Mouse (Mus musculus): ENCODE measurements around the gene Mcts2.
"Not testable (repeated sequence)": the region's sequence is repeated elsewhere in the genome, so short reads cannot be mapped to it uniquely, and the experiment has no call there.

The Mcts2 gene

DNA sequence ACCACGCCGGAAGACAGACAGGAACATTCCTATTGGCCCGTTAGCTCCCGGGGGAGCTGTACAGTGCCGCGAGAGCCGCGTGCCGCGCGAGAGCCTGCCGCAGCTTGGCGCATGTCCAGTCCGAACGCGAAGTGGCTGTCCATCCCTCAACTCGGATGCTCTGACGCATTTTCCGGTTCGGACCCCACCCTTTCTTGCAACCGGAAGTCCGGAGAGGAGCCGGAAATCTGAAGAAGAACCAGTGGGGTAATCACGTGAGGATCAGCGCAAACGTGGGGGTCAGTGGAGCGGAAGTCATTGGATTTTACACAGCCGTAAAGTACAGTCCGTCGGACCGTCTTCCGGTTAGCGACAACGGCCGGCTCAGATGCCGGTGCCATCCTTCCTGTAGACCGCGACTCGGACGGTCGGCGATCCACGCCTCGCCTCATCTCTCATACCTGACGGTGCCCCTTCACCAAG, at the start of gene Mcts2:
Gene Mcts2 (plus strand): TSS at position 230 of the 462 bp plus-strand sequence.
- peak; percentile 89 for ATAC-seq (ENCODE audit: low TSS enrichment)

GRCm38 (mm10) chr2:152637381-152637780, 49.5 kb upstream of the Mcts2 start:
- no peak for ATAC-seq (ENCODE audit: low TSS enrichment)

DNA sequence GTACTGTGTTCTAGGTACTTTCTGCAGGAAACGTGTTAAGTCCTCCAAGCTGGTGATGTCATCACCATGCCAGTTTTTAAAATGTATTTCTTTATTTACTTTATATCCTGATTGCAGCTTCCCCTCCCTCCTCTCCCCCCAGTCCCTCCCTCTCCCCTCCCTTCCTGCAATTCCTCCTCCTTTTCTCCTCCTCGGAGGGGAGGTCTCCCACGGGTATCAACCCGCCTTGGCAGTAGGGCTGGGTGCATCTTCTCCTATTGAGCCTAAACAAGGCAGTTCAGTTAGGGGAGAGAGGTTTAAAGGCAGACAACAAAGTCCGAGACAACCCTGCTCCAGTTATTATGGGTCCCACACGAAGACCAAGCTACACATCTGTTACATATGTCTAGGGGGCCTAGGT, 48.0 kb upstream of the Mcts2 start:
- ATAC-seq (ENCODE audit: low TSS enrichment) = no peak

DNA sequence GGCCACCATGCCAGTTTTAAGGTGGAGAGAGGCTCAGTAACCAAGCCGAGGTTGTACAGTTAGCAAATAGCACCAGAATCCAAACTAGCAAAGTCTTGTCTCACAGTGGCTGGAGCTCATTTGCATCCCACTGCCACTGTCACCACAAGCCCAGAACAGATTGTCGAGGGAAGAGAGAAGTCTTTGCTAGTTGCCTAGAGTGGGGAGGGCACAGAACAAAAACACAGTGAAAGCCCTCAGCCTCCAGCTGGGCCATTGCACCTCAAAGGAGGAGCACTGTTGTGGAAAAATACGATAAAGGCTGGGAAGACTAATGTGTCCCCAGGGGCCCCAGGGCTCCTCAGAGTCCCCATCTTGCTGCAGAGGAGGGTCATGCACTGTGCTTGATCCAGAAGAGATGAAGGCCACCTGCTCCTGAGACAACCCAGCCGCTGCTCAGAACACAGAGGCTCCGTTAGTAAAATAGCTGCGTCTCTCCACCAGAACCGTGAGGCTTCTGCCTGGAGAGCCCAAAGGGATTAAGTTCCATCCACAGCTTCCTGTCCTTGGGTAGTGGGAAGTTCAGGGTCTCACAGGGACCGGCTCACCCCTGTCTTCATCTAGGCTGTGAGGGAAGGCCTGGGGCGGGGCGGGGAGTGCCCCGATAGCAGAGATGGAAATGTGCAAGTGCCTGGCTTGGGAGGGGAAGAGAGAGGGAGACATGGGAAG, 47.3 kb upstream of the Mcts2 start:
- no peak for ATAC-seq (ENCODE audit: low TSS enrichment)

- ATAC-seq (ENCODE audit: low TSS enrichment) = no peak
These were observed 33.8 kb upstream of the Mcts2 start for GRCm38 (mm10) chr2:152652901-152653620.

DNA sequence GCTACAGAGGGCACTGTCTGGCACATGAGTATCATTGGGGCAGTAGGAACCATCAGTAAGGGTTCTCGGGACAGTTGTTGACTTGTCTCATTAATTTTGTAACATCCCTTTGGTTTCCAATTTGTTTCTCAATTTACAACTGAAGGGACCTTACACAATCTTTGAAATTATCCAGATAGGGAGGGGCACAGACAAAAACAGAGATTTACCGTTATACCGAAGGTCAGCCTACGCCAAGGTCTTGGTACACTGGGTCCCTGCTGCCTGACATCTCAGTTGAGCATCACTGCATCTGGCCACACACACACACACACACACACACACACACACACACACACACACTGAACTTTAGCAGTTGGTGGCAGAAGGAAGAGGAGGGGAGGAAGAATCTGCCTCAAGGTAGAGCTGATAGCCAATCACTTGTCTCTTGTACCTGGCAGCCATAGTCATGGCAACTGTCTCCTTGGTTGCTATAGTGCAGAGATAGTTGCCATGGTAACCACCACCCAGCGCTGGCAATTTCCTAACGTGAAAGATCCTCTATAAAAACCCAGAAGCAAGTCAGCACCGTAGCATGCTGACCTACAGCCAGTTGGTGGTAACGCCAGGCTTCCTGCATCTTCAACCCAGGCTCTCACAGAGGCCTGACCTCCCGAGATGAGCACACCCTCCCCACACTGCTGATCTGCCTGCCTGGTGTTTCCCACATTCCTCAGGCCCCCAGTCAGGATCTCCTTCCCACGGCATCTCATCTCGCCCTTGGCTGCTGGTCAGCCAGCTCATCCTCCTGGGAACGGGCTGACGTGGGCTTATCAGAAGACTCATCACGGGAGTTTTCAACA, 32.7 kb upstream of the Mcts2 start:
- ATAC-seq (ENCODE audit: low TSS enrichment) = peak; percentile 98

DNA sequence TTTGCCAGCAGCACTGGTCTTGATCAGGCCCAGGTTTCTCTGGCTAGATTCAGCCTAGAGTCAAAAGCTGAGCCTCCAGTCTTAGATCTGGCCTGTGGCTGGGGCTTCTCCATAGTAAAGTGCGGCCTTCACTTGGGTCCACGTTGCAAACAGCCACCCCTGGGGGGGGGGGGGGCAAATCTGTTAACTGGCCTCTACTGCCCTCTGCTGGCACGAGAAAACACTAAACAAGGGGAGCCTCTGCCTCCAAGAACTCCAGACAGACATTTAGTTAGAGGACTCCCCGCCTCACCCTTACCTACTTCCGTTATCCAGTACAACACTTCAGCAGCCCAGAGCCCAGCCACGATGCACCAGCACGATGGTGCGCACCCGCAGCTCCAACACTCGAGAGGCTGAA, 29.4 kb upstream of the Mcts2 start:
- ATAC-seq (ENCODE audit: low TSS enrichment) = no peak

- no peak for ATAC-seq (ENCODE audit: low TSS enrichment)
These were observed 25.7 kb upstream of the Mcts2 start for GRCm38 (mm10) chr2:152661163-152661562.

GRCm38 (mm10) chr2:152666191-152666590, 20.6 kb upstream of the Mcts2 start:
- not testable (repeated sequence) for ATAC-seq (ENCODE audit: low TSS enrichment)

- peak; percentile 82 for ATAC-seq (ENCODE audit: low TSS enrichment)
These were observed 17.6 kb upstream of the Mcts2 start, which contains the start of gene H13 for GRCm38 (mm10) chr2:152669256-152669638. TSS of gene H13 (plus strand) at chr2:152669461.

- ATAC-seq (ENCODE audit: low TSS enrichment) = peak; percentile 39
These were observed 17.0 kb upstream of the Mcts2 start for GRCm38 (mm10) chr2:152669639-152670484.

DNA sequence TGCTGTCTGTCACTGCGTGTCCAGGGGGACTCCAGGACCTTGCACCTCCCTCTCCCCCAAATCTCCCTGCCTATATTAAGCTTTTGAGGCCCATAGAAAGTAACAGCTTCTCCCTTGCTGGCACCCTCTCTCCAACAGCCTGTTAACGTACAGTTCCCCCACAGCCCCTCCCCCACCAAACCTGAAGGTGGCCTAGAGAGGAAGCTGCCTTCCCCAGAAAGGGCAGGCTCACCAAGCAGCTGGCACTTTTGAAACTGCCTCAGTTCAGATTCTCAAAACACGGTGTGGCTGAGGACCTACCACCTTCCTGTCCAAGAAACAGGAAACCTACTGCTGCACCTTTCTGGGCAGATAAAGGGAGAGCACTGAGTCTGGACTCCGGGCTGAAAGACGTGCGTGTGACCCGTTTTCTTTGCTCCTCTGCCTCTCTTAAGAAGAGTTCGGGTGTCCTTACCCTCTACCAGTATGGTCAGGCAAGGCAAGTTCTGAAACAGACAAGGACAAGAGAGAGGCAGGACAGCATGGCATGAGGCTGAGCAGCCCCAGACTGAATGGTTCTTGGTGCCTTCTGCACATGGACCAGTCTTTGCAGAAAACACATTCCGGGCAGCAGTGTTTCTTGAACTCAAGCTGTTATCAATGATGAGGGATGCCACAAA, 15.7 kb upstream of the Mcts2 start:
- ATAC-seq (ENCODE audit: low TSS enrichment) = no peak

DNA sequence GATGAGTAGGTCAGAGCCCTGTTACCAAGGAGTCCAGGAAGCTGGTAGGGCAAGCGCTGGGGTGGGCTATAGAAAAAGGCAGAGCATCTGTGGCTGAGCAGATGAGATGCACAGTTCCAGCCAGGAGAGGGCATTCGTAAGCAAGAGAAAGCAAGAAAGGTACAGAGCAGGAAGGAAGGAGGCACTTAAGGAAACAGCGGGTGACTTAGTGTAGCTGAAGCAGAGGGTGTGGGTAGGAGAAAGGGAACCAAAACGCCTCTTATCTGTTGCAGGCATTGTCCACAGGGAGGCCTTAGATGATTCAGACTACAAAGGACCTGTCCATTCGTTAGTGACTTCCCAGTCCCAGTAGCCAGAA, 15.2 kb upstream of the Mcts2 start:
- ATAC-seq (ENCODE audit: low TSS enrichment) = peak; percentile 78

DNA sequence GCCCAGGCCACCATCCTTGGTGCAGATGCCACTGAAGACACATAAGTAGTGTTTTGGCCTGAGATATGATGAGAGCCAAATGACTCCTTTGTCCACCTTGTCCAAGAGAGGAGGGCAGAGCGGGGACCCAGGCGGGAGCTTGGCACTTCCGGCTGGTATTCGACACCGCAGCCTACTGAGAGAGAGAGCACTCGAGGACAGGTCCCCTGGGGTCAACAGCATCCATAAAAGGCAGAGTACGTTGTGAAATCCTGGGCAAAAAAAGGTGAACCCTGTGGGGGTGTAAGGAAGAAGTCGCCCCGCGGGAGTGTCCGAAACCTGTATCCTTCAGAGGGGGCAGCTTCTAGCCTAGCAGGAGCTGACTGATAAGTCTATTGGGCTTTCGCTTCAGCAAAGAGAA, 14.7 kb upstream of the Mcts2 start:
- ATAC-seq (ENCODE audit: low TSS enrichment) = no peak

DNA sequence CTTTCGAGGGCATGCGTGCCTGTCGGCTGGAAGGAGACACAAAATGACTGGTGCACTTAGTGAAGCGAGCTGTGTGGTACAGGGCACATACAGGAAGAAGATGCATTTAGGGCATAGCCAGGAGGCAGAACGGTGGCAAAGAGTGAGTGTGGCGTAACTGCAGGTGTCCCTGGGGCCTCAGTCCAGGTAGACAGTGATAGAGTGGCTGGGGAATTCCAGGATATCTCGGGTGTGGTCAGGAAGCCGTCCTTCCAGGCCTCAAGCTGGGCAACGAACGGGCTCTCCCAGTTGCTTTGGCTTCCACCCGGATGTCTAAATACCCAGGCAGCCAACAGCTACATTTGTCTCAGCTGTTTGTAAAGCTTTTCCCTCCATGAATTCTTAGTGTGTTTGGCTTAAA, 12.7 kb upstream of the Mcts2 start:
- no peak for ATAC-seq (ENCODE audit: low TSS enrichment)

DNA sequence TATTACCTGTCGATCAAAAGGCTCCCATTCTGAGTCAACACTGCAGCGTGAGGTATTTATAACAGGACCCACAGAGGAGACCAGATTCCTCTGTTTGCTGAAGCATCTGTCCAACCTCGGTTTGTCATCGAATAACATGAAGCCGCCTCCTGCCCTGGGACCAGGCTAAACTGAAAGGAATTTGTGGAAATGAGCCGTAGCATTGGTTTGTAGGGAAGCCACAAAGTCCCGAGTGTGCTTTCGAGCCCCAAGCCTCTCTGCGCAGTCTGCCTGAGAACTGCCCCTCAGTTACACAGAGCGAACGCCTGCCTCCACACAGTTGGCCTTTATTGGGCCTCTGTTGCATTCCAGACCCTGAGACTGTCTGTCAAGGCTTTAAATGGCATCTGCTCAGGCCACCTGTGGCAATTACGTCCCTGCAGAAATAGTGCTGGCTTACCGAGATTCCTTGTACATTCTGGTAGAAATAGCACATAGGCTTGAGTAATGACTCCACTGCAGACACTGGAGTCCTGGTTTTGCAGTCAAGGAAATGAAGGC, 11.5 kb upstream of the Mcts2 start:
- ATAC-seq (ENCODE audit: low TSS enrichment) = no peak

DNA sequence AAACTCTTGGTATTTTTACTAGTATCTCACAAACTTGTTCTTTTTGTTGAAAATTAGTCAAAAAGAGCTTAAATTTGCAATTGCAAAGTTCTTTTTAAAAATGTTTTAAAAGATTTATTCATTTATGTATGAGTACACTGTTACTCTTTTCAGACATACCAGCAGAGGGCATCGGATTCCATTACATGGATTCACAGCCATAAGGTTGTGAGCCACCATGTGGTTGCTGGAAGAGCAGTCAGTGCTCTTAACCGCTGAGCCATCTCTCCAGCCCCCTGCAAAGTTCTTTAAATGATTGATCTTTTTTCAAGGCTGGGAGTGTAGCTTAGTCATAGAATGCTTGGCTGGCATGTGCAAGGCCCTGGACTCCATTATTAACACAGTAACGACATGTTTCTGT, 8.5 kb upstream of the Mcts2 start:
- peak; percentile 78 for ATAC-seq (ENCODE audit: low TSS enrichment)

DNA sequence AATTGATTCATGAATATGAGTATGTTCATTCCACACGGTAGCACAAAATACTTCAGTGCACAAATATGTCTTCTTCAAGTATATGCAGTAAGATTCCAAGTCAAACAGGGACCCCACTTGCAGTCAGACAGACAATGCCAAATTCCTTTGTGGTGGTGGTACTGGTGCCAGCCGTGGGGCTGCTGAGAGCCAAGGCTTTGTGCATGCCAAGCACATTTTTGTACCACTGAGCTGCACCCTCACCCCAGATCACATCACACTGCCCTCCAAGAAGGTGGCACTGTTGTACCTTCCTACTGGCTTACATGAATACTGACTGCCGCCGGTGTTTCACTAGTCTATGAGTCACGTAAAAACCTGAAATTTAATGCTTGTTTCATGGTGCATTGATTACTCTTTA, 7.9 kb upstream of the Mcts2 start:
- ATAC-seq (ENCODE audit: low TSS enrichment) = no peak

- no peak for ATAC-seq (ENCODE audit: low TSS enrichment)
These were observed 7.0 kb upstream of the Mcts2 start for GRCm38 (mm10) chr2:152679701-152680355.

DNA sequence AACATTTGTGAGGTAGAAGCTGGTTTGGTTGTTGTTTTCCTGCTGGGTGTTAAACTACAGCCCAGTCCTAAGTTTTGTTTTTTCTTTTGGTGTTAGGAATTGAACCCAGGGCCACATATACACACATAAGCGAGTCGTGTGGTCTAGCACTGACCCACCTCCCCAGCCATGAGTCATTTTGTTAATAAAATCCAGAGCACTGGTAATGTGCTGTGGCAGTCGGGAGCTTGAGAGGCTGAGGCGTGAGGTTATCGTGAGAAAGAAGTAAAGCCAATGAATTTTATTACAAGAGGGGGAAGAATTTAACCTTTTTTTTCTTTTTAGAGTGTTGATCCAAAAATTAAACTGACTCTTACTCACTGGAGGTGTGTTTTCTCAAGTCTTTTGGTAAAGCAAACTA, 3.7 kb upstream of the Mcts2 start:
- no peak for ATAC-seq (ENCODE audit: low TSS enrichment)

All from frontal cortex, adult (tissue).